Mouse (Mus musculus): ENCODE results near the gene Pkn3.

DNA sequence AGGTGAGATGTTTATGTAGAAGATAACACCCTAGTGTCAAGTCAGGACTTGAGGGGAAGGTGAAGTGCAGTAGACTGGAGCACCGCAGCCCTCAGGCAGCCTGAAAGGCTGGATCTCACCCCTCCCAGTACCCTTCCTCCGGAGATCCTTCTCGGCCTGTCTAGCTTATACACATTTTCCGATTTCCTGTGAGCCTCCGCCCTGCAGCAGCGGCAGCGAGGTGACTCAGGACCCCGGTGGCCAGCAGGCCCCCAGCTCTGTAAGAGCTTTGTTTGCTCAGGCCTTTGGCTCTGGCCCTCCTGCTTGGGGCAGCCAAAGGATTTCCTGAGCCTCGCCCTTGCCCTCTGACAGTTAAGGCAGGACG lies 847 bp downstream of the Pkn3 start:
- no peak for TF ChIP-seq CTCF (IDR thresholded peaks at IDR 0.05; ENCODE audit: low read depth, low read length)
- TF ChIP-seq POLR2A (IDR thresholded peaks at IDR 0.05; ENCODE audit: insufficient read depth, low read length) = no peak
